Mouse (Mus musculus): Measurements from ENCODE around the gene Gm35134. TPM values are rescaled to one million over a fixed set of nuclear protein-coding genes. Genes with fewer than 3 reads are reported as not detected.
"Not testable (repeated sequence)": the region's sequence is repeated elsewhere in the genome, so short reads cannot be mapped to it uniquely, and the experiment has no call there.

Gm35134 gene
- total RNA-seq (2021), result not detected

- DNase-seq (ENCODE audit: extremely low spot score in 1 of 2, low spot score in 2 of 2); intact Hi-C loops (cut with DNase I): not testable (repeated sequence)
Observed at GRCm38 (mm10) chrY:19112707-19113106, at the start of gene Gm35134. Gene Gm35134 (plus strand): TSS chrY:19113007.
